Mouse (Mus musculus): ENCODE data around the gene Sec13. TPM values are rescaled to one million over a fixed set of nuclear protein-coding genes. Genes with fewer than 3 reads are reported as not detected.

Gene Sec13
- 160 and 194 TPM in 2 replicates for polyA plus RNA-seq (2015; fragmentation: Nextera tagmentation; extraction: Ambion mirVana)

- peaks cover 4% of the 10 kb centered on the region; the same call in 1 of the 2 replicates for H3K27me3 ChIP-seq
- H3K36me3 ChIP-seq = peaks cover 11% of the 10 kb centered on the region
- no peaks in the 10 kb centered on the region for H3K9me3 ChIP-seq (replicated peaks)
- H3K4me2 ChIP-seq = peak within 1 kb of the TSS; percentile 76
- H3K9ac ChIP-seq = peak within 1 kb of the TSS; percentile 76
- peaks cover 14% of the 10 kb centered on the region for H3K4me1 ChIP-seq (replicated peaks)
- peak within 1 kb of the TSS; percentile 70 for H3K4me3 ChIP-seq
- H3K27ac ChIP-seq = peak within 1 kb of the TSS; percentile 57
- peak; percentile 63 for ATAC-seq (replicated peaks; ENCODE audit: insufficient number of reproducible peaks, insufficient read depth, low FRiP score, low read depth)
- 6% methylated on average over 41 of the region's 41 CpGs for WGBS
Measured at GRCm38 (mm10) chr6:113740236-113741217, at the start of gene Sec13. Gene Sec13, minus strand, starts transcription at chr6:113740743.

GRCm38 (mm10) chr6:113787459-113787968 lies 47.0 kb upstream of the Sec13 start:
- 39% methylated on average over 6 of the region's 6 CpGs for WGBS
- Histone ChIP-seq H3K4me3 (no peak overlapping the region), H3K9me3 (replicated peaks) (no peaks in the 10 kb centered on the region), H3K27me3 (no peaks in the 10 kb centered on the region), H3K4me1 (replicated peaks) (peaks cover 10% of the 10 kb centered on the region), H3K36me3 (no peaks in the 10 kb centered on the region), H3K9ac (no peak overlapping the region), H3K27ac (no peak overlapping the region), H3K4me2 (no peak overlapping the region)
- ATAC-seq (replicated peaks; ENCODE audit: insufficient number of reproducible peaks, insufficient read depth, low FRiP score, low read depth) = no peak

- ATAC-seq (replicated peaks; ENCODE audit: insufficient number of reproducible peaks, insufficient read depth, low FRiP score, low read depth) = no peak
- no peaks in the 10 kb centered on the region for H3K36me3 ChIP-seq
- H3K27ac ChIP-seq = no peak overlapping the region
- H3K4me3 ChIP-seq = no peak overlapping the region
- peaks cover 10% of the 10 kb centered on the region for H3K4me1 ChIP-seq (replicated peaks)
- no peak overlapping the region for H3K9ac ChIP-seq
- H3K9me3 ChIP-seq (replicated peaks) = no peaks in the 10 kb centered on the region
- no peak overlapping the region for H3K4me2 ChIP-seq
- WGBS = 70% methylated on average over 7 of the region's 7 CpGs
- H3K27me3 ChIP-seq = no peaks in the 10 kb centered on the region
Measured at GRCm38 (mm10) chr6:113785658-113786057, 45.1 kb upstream of the Sec13 start.

GRCm38 (mm10) chr6:113778229-113778753 lies 37.7 kb upstream of the Sec13 start:
- no peak overlapping the region for H3K27ac ChIP-seq
- no peak overlapping the region for H3K9ac ChIP-seq
- 0 out of 2 replicates have a peak, but pooled peaks cover 3% of the 10 kb centered on the region for H3K27me3 ChIP-seq
- H3K36me3 ChIP-seq = no peaks in the 10 kb centered on the region
- WGBS = 58% methylated on average over 7 of the region's 7 CpGs
- no peaks in the 10 kb centered on the region for H3K9me3 ChIP-seq (replicated peaks)
- no peak overlapping the region for H3K4me2 ChIP-seq
- H3K4me3 ChIP-seq = no peak overlapping the region
- no peak for ATAC-seq (replicated peaks; ENCODE audit: insufficient number of reproducible peaks, insufficient read depth, low FRiP score, low read depth)
- no peaks in the 10 kb centered on the region for H3K4me1 ChIP-seq (replicated peaks)

- H3K9me3 ChIP-seq (replicated peaks) = no peaks in the 10 kb centered on the region
- no peak overlapping the region for H3K4me2 ChIP-seq
- no peaks in the 10 kb centered on the region for H3K36me3 ChIP-seq
- no peak for ATAC-seq (replicated peaks; ENCODE audit: insufficient number of reproducible peaks, insufficient read depth, low FRiP score, low read depth)
- no peak overlapping the region for H3K9ac ChIP-seq
- 45% methylated on average over 11 of the region's 11 CpGs for WGBS
- no peaks in the 10 kb centered on the region for H3K4me1 ChIP-seq (replicated peaks)
- H3K27ac ChIP-seq = no peak overlapping the region
- H3K4me3 ChIP-seq = no peak overlapping the region
- peaks cover 9% of the 10 kb centered on the region; the same call in 1 of the 2 replicates for H3K27me3 ChIP-seq
Measured at GRCm38 (mm10) chr6:113768804-113769203, 28.3 kb upstream of the Sec13 start.

- no peak overlapping the region for H3K9ac ChIP-seq
- no peak overlapping the region for H3K27ac ChIP-seq
- no peaks in the 10 kb centered on the region for H3K36me3 ChIP-seq
- 26% methylated on average over 7 of the region's 7 CpGs for WGBS
- no peak overlapping the region for H3K4me3 ChIP-seq
- H3K4me2 ChIP-seq = no peak overlapping the region
- no peaks in the 10 kb centered on the region for H3K4me1 ChIP-seq (replicated peaks)
- peaks cover 34% of the 10 kb centered on the region for H3K27me3 ChIP-seq
- ATAC-seq (replicated peaks; ENCODE audit: insufficient number of reproducible peaks, insufficient read depth, low FRiP score, low read depth) = no peak
- no peaks in the 10 kb centered on the region for H3K9me3 ChIP-seq (replicated peaks)
Measured at GRCm38 (mm10) chr6:113761644-113762043, 21.1 kb upstream of the Sec13 start.

GRCm38 (mm10) chr6:113749119-113749685 lies 8.7 kb upstream of the Sec13 start:
- Histone ChIP-seq H3K36me3 (no peaks in the 10 kb centered on the region), H3K4me1 (replicated peaks) (no peaks in the 10 kb centered on the region; the same call in 1 of the 2 replicates), H3K9ac (no peak overlapping the region), H3K27me3 (peaks cover 42% of the 10 kb centered on the region), H3K4me2 (no peak overlapping the region), H3K4me3 (no peak overlapping the region), H3K9me3 (replicated peaks) (no peaks in the 10 kb centered on the region), H3K27ac (no peak overlapping the region)
- 50% methylated on average over 17 of the region's 17 CpGs for WGBS
- ATAC-seq (replicated peaks; ENCODE audit: insufficient number of reproducible peaks, insufficient read depth, low FRiP score, low read depth) = no peak

GRCm38 (mm10) chr6:113748351-113748750 lies 7.8 kb upstream of the Sec13 start:
- Histone ChIP-seq H3K4me2 (0 out of 2 replicates have a peak overlapping the region, but pooled peaks have one; percentile 28), H3K27me3 (peaks cover 42% of the 10 kb centered on the region), H3K4me3 (0 out of 2 replicates have a peak overlapping the region, but pooled peaks have one; percentile 11), H3K4me1 (replicated peaks) (no peaks in the 10 kb centered on the region; the same call in 1 of the 2 replicates), H3K27ac (no peak overlapping the region), H3K9me3 (replicated peaks) (no peaks in the 10 kb centered on the region), H3K36me3 (no peaks in the 10 kb centered on the region), H3K9ac (no peak overlapping the region)
- no peak for ATAC-seq (replicated peaks; ENCODE audit: insufficient number of reproducible peaks, insufficient read depth, low FRiP score, low read depth)
- WGBS = 20% methylated on average over 26 of the region's 26 CpGs

- H3K4me3 ChIP-seq = no peak overlapping the region
- no peaks in the 10 kb centered on the region for H3K9me3 ChIP-seq (replicated peaks)
- H3K36me3 ChIP-seq = no peaks in the 10 kb centered on the region
- no peak overlapping the region for H3K9ac ChIP-seq
- no peak for ATAC-seq (replicated peaks; ENCODE audit: insufficient number of reproducible peaks, insufficient read depth, low FRiP score, low read depth)
- no peak overlapping the region for H3K4me2 ChIP-seq
- peaks cover 42% of the 10 kb centered on the region for H3K27me3 ChIP-seq
- H3K27ac ChIP-seq = no peak overlapping the region
- H3K4me1 ChIP-seq (replicated peaks) = no peaks in the 10 kb centered on the region; the same call in 1 of the 2 replicates
- WGBS = 73% methylated on average over 14 of the region's 14 CpGs
Measured at GRCm38 (mm10) chr6:113747284-113747683, 6.7 kb upstream of the Sec13 start.

GRCm38 (mm10) chr6:113745117-113745516 lies 4.6 kb upstream of the Sec13 start:
- Histone ChIP-seq H3K4me3 (no peak overlapping the region), H3K4me1 (replicated peaks) (peaks cover 3% of the 10 kb centered on the region; the same call in 1 of the 2 replicates), H3K27ac (no peak overlapping the region), H3K36me3 (no peaks in the 10 kb centered on the region), H3K9me3 (replicated peaks) (no peaks in the 10 kb centered on the region), H3K27me3 (peaks cover 38% of the 10 kb centered on the region), H3K4me2 (no peak overlapping the region), H3K9ac (no peak overlapping the region)
- no peak for ATAC-seq (replicated peaks; ENCODE audit: insufficient number of reproducible peaks, insufficient read depth, low FRiP score, low read depth)

GRCm38 (mm10) chr6:113743111-113743510 lies 2.6 kb upstream of the Sec13 start:
- H3K4me1 ChIP-seq (replicated peaks) = peaks cover 14% of the 10 kb centered on the region
- H3K27me3 ChIP-seq = peaks cover 18% of the 10 kb centered on the region
- no peak overlapping the region for H3K4me3 ChIP-seq
- no peak for ATAC-seq (replicated peaks; ENCODE audit: insufficient number of reproducible peaks, insufficient read depth, low FRiP score, low read depth)
- no peak overlapping the region for H3K4me2 ChIP-seq
- H3K9ac ChIP-seq = no peak overlapping the region
- no peak overlapping the region for H3K27ac ChIP-seq
- H3K36me3 ChIP-seq = no peaks in the 10 kb centered on the region
- 34% methylated on average over 1 of the region's 1 CpGs for WGBS
- no peaks in the 10 kb centered on the region for H3K9me3 ChIP-seq (replicated peaks)

Measured in heart, embryonic 15.5 days (tissue).